Mouse (Mus musculus) E14TG2a.4 (cell line): Measurements from ENCODE around the gene Egf.

ENCODE experiments used
- CTCF ChIP-seq: conservative IDR thresholded peaks from 2 replicates; pipeline ENCODE4 v1.5.1; 2014; ENCODE audit warnings: low read length
- NANOG ChIP-seq: IDR thresholded peaks from 2 replicates; pipeline ENCODE4 v1.6.1; 2014; ENCODE audit warnings: borderline replicate concordance, low read length, mixed read lengths
- POU5F1 ChIP-seq: IDR thresholded peaks from 2 replicates; pipeline ENCODE4 v1.6.1; 2014; ENCODE audit warnings: low read length, borderline replicate concordance

DNA sequence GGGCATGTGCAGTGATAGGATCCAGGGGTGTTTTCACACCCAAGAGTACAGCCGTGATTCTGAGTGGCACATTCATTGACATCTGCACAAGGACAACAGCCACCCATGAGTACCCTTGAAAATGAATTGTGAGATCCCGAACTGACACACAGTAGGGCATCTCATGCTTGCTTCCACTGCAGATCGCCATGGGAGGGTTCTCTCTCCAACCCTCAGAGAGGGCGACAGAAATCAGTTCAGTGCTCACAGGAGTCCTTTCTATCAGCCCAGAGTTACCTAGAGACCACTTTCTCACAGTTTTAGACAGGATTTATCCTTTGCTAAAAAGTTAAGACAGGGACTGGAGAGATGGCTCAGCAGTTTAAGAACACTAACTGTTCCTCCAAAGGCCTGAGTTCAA lies 31.8 kb downstream of the Egf start:
- TF ChIP-seq CTCF (no peak), POU5F1 (no peak), NANOG (no peak)
